ENCODE assay signal across 9 mouse cellular contexts in the genomic region with DNA sequence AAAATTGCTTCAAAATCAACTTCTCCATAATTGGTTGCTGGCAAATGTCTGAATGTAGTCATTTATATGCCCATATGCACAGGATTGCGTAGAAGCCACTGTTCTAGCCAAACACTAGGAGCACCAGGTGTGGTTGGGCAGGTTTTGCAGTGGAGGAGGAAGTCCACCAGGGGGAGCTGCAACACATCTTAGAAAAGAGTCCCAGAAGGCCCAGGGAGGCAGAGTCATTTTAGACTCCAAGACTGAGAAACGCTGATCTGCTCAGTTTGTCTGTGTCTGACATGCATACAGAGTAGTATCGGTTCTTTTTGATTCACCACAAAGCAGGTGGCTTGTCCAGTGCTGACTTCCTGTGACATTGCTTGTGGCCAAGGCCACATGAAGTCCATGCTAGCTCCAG. TPM values are rescaled to one million over a fixed set of nuclear protein-coding genes. Genes with fewer than 3 reads are reported as not detected.
DNase-seq lines count a peak whose midpoint lies in the region; ATAC-seq and TF ChIP-seq lines count a peak whose summit lies in the region.
"Had no signal": no experiment of that assay in that cellular context is flagged by ENCODE, and none has a peak within 500 bp of the region (broad histone marks: within the 10 kb centered on the region; RNA-seq: fewer than 3 reads in every experiment).

No protein-coding gene starts in this region.

- H3K36me3 ChIP-seq in heart, embryonic 11.5 days (ENCODE audit: control insufficient read depth, insufficient read depth, low read length): no peaks in the 10 kb centered on the region
- H3K36me3 ChIP-seq in hindbrain, postnatal 0 days (ENCODE audit: insufficient read depth, low read length): no peaks in the 10 kb centered on the region; the same call in 1 of the 2 replicates

- H3K9me3 ChIP-seq in heart, embryonic 11.5 days (replicated peaks; ENCODE audit: control insufficient read depth, low read length): no peaks in the 10 kb centered on the region
- H3K9me3 ChIP-seq in hindbrain, postnatal 0 days (ENCODE audit: low read length): no peaks in the 10 kb centered on the region

- H3K9ac ChIP-seq in heart, embryonic 11.5 days (ENCODE audit: low read depth, low read length): no peak overlapping the region
- H3K9ac ChIP-seq in hindbrain, postnatal 0 days (replicated peaks; ENCODE audit: low read length): no peak overlapping the region

- no peak overlapping the region for H3K4me3 ChIP-seq in heart, embryonic 11.5 days (ENCODE audit: low read depth, low read length)
- no peak overlapping the region for H3K4me3 ChIP-seq in hindbrain, postnatal 0 days (ENCODE audit: low read length)
- H3K4me3 ChIP-seq: myocyte had no signal

- H3K27ac ChIP-seq in heart, embryonic 11.5 days (ENCODE audit: low read depth, low read length): no peak overlapping the region
- H3K27ac ChIP-seq in hindbrain, postnatal 0 days: no peak overlapping the region

- ATAC-seq in heart, embryonic 11.5 days (replicated peaks; ENCODE audit: insufficient number of reproducible peaks, low FRiP score, low TSS enrichment): no peak
- peak; percentile 72 for ATAC-seq in hindbrain, postnatal 0 days

- 31% methylated on average over 3 of the region's 3 CpGs for WGBS in heart, embryonic 11.5 days (ENCODE audit: insufficient replicate concordance)
- WGBS in hindbrain, postnatal 0 days: 17% methylated on average over 3 of the region's 3 CpGs

- no peak for TF ChIP-seq POLR2A in brain, embryonic 14.5 days (IDR thresholded peaks at IDR 0.05; ENCODE audit: borderline replicate concordance, extremely low read depth, insufficient read depth, insufficient read length, poor library complexity, severe bottlenecking)

- peaks cover 8% of the 10 kb centered on the region for H3K4me1 ChIP-seq in heart, embryonic 11.5 days (ENCODE audit: control insufficient read depth, insufficient read depth, low read length)
- H3K4me1 ChIP-seq in hindbrain, postnatal 0 days (ENCODE audit: insufficient read depth, low read length): no peaks in the 10 kb centered on the region

- DNase-seq in heart, adult 11 months: peak; percentile 90
- DNase-seq in brain, embryonic 14.5 days (ENCODE audit: low read depth): peak; percentile 84
- DNase-seq in fibroblast of lung, adult 2 months (ENCODE audit: low read depth): peak; percentile 49
- DNase-seq in hindbrain, postnatal 0 days (ENCODE audit: low spot score): peak; percentile 93
- peak; percentile 61 to 83 for DNase-seq in left cerebral cortex, postnatal 10 days (ENCODE audit: extremely low spot score in 1 of 2, low spot score in 2 of 2)
- DNase-seq in monocyte, adult 2 months (ENCODE audit: low read depth in 1 of 2, low spot score in 2 of 2): peak; percentile 38 to 63
- peak; percentile 44 to 67 for DNase-seq in spleen, postnatal 14 days (ENCODE audit: low spot score in 2 of 2)

- no peak overlapping the region for H3K4me2 ChIP-seq in heart, embryonic 11.5 days
- H3K4me2 ChIP-seq in hindbrain, postnatal 0 days (ENCODE audit: low read depth, low read length): no peak overlapping the region

- peak; percentile 87 for TF ChIP-seq CTCF in brain, embryonic 14.5 days (IDR thresholded peaks at IDR 0.05; ENCODE audit: borderline replicate concordance, extremely low read depth, insufficient read depth, insufficient read length)
- TF ChIP-seq CTCF in hindbrain, postnatal 0 days (IDR thresholded peaks at IDR 0.05; ENCODE audit: low read depth): peak; percentile 94

- intact Hi-C loops in left cerebral cortex, postnatal 10 days (cut with DNase I): loop anchor here (5.0 to 10.0 kb wide), 2 partner anchors 147 to 284 kb away; no protein-coding TSS in a partner anchor

- no peaks in the 10 kb centered on the region for H3K27me3 ChIP-seq in heart, embryonic 11.5 days (ENCODE audit: control insufficient read depth, insufficient read depth, low read length)
- no peaks in the 10 kb centered on the region for H3K27me3 ChIP-seq in hindbrain, postnatal 0 days (ENCODE audit: insufficient read depth, low read length)

RNA-seq across cellular contexts. Expression of gene Btbd16, which starts 3.2 kb away (rescaled TPM):
- not detected in 2 replicates for polyA plus RNA-seq in heart, embryonic 11.5 days (2014; fragmentation: Nextera tagmentation; extraction: Ambion mirVana)
- polyA plus RNA-seq in brain, embryonic 14.5 days (2012; rRNA removed): not detected in 2 replicates
- not detected in 2 replicates for total RNA-seq in hindbrain, postnatal 0 days (2014; rRNA removed)
- polyA plus RNA-seq in hindbrain, postnatal 0 days (2015; fragmentation: Nextera tagmentation; extraction: Ambion mirVana): 0.10 and 0.18 TPM in 2 replicates
- under 1 TPM; 0.24 to 0.41 TPM for total RNA-seq in left cerebral cortex, postnatal 10 days (2021)
- polyA plus RNA-seq: myocyte had no signal
